Mouse (Mus musculus): ENCODE results near the gene Cbfa2t3.

DNA sequence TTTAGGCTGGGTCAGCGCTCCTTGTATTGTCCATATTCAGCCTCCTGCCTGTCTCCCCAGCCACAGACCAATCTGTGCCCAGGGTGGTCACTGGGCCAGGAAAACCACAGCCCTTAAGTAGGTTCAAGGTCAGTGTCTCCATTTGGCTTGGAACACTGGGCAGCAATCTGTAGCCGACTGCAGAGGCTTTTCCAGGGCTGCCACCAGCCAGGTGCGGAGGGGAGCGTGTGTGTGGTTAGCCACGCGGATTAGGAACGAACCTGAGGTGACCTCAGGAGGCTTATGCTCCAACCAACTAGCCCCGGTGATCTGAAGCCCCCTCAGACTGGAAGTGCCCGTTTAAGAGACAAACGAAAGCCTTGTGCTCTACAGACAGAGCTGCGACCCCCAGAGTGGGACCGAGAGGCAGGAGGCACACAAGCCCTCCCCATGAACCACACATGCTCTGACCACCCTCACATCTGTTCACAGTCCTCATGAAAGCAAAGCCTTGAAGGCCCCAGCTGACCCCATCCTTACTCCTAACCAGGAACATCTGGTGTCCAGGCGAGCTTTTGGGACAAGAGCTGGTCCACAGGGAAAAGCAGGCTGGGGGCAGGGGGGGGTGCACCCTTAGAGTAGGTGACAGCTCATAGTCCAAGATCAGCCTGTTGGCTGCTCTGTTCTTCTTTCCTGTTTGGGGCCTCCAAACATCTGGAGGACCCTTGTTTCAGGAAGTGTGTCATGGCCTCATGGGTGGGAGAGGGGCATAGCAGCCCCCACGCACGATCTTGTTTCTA, 50.5 kb downstream of the Cbfa2t3 start:
- TF ChIP-seq POLR2A (IDR thresholded peaks at IDR 0.05; ENCODE audit: low read depth, low read length) (no peak), CTCF (IDR thresholded peaks at IDR 0.05; ENCODE audit: borderline replicate concordance, insufficient read depth, low read length) (no peak)
